Mouse (Mus musculus) ovary, postnatal 10 days (tissue): Measurements from ENCODE around the gene Stk39.

Experiments
- DNase-seq: peaks from one replicate; pipeline ENCODE4 v3.0.0; 2022; ENCODE audit warnings: low spot score

Stk39 gene

DNA sequence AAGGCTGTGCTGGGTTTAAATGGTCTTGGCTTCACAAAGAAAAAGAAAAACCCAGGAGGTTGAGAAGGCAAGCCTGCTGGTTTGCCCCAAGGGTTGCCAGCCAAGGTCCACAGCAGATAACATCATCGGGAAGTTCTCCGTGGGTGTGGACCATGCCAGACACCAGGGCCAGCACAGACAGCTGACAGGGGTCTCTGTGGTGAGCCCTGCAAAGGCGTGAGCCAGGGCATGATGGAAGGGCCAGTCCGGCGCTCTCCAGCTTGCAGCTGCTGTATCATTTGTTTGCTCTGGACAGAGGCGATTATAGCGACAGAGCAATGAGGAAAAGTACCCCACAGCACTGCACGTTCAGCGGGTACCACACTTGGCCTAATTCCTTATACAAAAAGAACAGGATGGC, 126.8 kb downstream of the Stk39 start:
- DNase-seq = no peak

DNA sequence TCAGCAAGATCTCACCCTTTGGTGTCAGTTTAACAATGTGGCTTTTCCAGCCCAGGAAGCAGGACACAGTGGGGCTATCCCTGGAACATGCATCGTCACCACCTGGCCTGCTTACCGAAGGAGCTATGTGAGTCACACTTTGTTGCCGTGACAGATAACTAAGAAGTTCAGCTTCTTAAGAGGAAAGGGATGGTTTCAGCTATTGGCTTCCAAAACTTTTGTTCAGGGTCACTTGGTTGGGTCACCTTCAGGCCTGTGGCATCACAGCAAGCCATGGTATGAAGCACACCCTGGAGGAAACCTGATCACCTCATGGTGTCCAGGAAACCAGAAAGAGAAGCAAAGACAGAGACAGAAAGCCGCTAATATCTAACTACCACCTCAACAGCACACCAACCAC, 128.3 kb downstream of the Stk39 start:
- no peak for DNase-seq

- DNase-seq = no peak
Measured at GRCm38 (mm10) chr2:68342122-68342646, 129.9 kb downstream of the Stk39 start.

GRCm38 (mm10) chr2:68336913-68337312, 135.2 kb downstream of the Stk39 start:
- no peak for DNase-seq

DNA sequence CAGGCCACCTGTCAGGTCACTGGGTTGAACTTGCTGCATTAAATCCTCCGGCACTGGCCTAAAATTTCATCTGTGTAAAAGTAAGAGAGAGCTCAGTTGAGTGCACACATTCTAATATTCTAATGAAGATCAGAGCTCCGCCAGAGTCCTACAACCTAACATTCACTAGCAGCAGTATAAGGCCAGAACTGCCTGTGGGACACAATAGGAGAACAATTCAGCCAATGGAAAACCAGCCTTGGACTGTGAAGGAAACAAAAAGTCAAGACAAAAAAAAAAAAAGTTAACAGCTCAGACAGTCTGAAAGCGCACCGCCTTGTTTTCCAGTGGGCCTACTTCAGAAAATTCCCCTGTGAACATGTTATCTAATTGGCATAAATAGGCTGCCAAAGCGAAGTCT, 137.1 kb downstream of the Stk39 start:
- no peak for DNase-seq

DNA sequence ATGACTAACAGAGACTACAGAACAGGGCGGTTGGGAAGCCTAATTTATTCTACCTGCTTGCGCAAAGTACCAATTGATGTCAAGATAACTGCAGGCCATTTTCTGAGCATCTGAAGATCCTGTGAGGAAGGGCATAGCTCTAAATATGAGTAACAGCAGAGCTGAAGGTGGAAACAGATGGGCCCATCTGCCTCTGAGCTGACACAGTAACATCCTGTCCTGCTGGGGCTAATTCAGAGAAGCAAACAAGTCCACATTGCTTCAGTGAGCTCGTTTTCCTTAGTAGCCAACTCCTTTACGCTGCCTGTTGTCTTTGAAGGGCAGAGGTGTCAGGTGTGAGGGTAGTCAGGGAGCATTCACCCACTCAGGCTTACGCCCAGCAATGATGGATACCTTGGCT, 146.8 kb downstream of the Stk39 start:
- no peak for DNase-seq

- DNase-seq = no peak
Measured at GRCm38 (mm10) chr2:68321230-68321629, 150.8 kb downstream of the Stk39 start.

- DNase-seq = no peak
Measured at GRCm38 (mm10) chr2:68320670-68321069, 151.4 kb downstream of the Stk39 start.

DNA sequence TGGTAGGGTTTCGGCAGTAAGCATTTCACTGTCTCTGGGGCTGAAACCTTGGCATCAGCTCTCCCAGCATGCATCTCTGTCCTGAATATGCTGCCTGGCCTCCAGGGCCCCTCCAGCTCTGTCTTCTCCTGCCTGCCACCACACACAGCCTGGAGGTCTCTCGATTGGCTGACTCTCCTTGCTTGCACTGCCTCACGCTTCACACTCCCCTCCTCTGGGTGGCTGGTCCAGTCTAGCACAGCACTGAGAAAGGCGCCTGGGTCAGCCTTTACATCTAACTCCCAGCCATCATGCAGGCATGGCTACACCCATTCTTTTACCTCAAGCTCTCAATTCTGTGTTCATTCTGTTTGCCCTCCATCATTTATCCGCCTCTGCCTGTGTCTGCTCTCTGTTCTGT, 153.6 kb downstream of the Stk39 start:
- DNase-seq = no peak

DNA sequence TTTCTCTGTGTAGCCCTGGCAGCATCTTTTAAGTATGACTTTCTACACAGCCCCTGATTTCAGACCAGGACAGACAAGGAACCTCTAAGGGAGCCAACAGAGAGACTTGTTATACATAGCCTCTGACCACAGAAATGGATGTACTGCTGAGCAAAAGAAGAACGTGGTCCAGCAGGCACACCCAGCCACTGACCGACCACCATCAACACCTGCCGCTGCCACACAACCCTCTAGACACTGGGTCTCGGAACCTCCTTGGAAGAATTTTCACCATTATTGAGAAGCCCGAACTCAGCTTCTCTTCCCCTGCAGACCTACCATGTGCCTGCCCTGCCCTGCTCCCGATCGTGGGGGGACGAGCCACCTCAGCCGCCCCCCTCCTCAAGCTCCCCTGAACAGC, 154.2 kb downstream of the Stk39 start:
- no peak for DNase-seq

DNA sequence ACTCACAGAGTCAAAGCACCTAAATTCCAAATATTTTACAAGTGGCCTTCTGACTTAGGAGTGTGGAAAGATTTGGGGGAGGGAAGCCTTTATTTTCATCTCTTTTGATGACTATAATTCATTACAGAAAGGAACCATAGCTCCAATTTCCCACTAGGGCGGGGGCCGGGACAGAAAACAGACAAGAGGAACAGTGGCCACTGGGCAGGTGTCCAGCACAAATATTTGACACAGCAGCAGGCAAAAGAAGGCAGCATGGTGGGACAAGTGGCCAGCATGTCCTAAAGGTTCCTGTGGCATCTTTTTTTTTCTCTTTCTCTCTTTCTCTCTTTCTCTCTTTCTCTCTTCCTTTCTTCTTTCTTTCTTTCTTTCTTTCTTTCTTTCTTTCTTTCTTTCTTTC, 154.6 kb downstream of the Stk39 start:
- DNase-seq = no peak

- DNase-seq = no peak
Measured at GRCm38 (mm10) chr2:68315258-68315657, 156.8 kb downstream of the Stk39 start.

GRCm38 (mm10) chr2:68310121-68310520, 161.9 kb downstream of the Stk39 start:
- no peak for DNase-seq

GRCm38 (mm10) chr2:68306519-68306918, 165.5 kb downstream of the Stk39 start:
- DNase-seq = no peak

DNA sequence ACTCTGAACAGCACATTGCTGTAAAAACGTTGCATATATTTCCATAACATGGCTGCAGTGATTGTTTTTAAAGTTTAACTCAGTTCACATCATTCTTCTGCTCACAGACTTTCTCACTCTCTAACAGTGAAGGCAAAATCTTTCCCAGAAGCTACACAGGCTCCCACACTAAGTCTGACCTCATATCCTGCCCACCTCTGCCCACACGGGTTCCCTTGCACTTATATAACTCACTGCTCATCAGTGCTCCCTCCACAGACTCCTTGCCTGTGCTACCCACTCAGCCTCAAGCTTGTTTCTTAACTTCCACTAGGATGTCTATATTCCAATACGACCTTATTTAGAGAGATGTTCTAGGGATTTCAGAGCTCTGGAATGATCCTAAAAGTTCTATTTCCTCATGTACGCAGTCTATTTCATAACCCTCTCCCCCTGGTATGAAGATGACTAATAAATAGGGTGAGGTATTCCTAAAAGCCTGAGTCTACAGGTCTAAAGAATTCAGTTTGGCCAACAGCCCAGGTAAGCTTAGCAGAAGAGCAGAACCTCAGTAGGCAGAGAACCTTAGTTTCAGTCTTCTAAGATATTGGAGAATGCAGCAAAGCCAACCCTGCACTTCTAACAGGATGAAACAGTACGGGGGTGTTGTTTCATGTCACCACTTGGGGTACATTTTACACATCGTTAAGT, 167.2 kb downstream of the Stk39 start:
- no peak for DNase-seq

GRCm38 (mm10) chr2:68301811-68302542, 170.1 kb downstream of the Stk39 start:
- DNase-seq = no peak

DNA sequence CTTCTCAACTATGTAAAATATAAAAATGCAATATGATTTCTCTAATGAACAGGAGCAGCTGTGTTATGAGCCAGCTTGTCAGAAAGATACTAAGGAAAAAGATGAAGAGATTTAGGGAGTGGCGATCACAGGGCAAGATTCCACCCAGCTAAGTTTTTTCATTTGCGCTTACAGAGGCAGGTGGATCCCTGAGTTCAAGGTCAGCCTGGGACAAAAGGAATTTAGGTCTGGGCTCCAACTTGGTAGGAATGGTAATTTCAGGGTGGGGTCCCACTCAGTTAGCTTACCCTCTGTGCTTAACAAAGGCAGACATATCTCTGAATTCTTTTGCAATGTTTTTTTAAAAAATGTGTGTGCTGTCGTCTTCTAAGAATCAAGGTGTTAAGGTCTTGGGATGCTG, 173.7 kb downstream of the Stk39 start:
- DNase-seq = no peak

- no peak for DNase-seq
Measured at GRCm38 (mm10) chr2:68297955-68298354, 174.1 kb downstream of the Stk39 start.

GRCm38 (mm10) chr2:68296743-68297142, 175.3 kb downstream of the Stk39 start:
- no peak for DNase-seq

DNA sequence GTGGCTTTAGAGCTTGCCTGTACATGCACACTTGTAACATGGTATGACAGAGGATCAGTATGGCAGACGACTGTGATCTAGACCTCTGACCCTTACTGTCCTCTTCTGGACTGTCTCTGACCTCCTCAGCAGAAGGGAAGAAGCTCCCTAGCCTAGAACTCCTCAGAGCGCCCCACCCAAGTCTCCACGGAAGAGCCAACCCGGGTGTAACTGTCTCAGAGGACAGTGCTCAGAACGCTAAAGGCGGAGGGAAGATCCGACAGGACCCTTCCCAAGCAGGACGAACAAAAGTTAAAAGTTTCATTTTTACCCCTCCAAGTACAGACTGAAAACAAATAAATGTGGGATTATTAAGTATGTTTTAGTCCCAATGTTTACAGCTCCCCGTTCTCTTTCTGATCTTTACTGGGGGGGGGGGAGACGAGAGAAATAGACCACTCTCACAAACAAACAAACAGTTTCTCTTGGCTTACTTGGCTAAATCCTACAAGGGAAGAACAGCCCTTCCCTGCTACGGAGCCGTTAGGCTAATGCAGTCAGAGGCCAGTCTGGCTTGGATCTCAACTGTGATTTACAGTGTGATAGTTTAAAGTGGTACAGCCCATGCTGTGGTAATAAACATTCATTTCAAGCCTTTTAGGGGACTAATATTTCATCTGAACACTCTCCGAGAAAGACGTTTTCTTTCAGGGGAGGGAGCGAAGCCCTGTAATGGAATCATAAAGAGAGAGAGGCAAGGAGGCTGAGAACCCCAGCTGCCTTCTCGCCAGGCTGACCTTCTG, 179.3 kb downstream of the Stk39 start:
- DNase-seq = no peak

DNA sequence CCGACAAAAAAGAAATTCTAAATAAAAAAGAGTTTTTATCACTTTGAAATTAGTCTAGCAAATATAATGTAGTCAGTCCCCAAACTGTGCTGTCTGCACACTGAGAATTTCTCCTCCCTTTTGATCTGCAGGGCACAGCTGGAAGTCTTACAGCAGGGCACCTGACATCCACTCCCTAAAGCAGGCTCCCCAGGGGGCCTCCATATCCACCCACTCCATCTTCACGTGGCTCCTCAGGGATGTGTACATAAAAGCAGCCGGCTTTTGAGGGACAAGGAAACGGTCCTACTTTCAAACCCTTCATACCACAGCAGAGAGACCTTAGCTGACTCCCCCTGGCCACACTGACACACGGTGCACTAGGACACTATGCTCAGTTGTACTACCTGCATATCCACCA, 180.2 kb downstream of the Stk39 start:
- DNase-seq = no peak

DNA sequence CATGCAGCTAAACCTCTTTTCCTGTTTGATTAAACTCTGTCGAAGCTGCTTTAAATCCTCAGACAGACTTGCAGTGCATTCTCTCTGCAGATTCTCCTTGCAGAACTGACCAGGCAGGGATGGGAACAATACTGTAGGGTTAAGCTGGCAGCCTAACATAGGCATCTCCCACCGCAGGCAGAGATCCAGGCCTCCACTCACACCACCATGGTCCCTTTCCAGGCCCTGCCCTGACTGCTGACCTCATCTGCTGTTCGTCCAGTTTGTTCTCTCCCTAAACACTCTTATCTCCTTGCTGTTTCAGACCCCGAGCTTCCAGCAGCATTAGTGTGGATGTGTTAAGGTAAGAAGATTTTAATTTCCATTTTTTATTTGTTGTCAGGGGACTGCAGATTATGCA, 182.1 kb downstream of the Stk39 start:
- DNase-seq = no peak

DNA sequence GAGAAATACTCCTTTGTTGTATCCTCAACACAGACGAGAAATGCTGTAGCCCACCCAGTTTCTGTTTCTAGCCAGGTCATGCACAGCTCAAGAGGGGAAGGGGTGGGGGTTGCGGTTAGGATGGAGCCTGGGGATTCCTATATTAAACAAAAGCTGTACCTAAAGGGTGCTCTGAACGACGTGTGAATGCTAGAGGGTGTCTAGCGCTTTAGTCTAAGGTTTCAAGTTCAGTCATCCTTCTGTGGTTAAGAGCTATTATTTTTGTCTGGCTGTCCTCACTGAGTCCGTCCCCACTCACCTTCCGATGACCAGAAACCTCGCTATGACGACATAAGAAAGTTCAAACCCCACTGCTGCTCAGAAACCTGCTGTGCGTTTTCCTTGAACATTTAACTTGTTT, 182.9 kb downstream of the Stk39 start:
- DNase-seq = no peak
